Mouse (Mus musculus) left cerebral cortex, adult 8-10 months (tissue): ENCODE results near the gene Cnnm1. TPM values are rescaled to one million over a fixed set of nuclear protein-coding genes. Genes with fewer than 3 reads are reported as not detected.

Source experiments
- DNase-seq, 2 experiments: peaks; one replicate each; pipeline ENCODE4 v3.0.0; 2022; ENCODE audit warnings: low spot score in 2 of 2
- total RNA-seq, 4 experiments: library from RNA; stranded (reverse); gene quantifications; 2 replicates each; pipeline ENCODE4 v1.2.4; 2022

The Cnnm1 gene
- total RNA-seq, 4 experiments from 2014 or later, result 92.3 to 104 (median 96.8) TPM

- DNase-seq, result peak; percentile 37 to 63
Measured at GRCm38 (mm10) chr19:43530197-43530770, 90.0 kb downstream of the Cnnm1 start.

DNA sequence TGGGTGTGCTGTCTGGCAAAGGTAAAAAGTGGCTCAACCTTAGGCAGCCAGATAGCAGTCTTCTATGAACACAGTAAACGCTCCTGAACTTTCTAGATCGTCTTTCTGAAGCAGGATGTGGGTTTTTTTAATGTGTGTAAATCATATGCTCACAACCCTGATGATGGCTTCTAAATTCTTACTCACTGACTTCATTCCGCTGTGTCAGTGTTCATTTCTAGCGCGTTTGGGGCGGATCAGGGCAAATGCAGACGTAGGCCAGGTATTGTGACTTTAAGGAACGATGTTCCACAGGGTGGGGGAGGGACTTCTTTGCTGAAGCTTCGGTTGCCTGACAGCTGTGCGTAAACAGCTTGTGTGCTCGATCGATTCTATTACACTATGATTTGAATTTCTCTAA is 90.7 kb downstream of the Cnnm1 start:
- DNase-seq, result no peak

GRCm38 (mm10) chr19:43535372-43535771 is 95.1 kb downstream of the Cnnm1 start:
- DNase-seq, result no peak

DNA sequence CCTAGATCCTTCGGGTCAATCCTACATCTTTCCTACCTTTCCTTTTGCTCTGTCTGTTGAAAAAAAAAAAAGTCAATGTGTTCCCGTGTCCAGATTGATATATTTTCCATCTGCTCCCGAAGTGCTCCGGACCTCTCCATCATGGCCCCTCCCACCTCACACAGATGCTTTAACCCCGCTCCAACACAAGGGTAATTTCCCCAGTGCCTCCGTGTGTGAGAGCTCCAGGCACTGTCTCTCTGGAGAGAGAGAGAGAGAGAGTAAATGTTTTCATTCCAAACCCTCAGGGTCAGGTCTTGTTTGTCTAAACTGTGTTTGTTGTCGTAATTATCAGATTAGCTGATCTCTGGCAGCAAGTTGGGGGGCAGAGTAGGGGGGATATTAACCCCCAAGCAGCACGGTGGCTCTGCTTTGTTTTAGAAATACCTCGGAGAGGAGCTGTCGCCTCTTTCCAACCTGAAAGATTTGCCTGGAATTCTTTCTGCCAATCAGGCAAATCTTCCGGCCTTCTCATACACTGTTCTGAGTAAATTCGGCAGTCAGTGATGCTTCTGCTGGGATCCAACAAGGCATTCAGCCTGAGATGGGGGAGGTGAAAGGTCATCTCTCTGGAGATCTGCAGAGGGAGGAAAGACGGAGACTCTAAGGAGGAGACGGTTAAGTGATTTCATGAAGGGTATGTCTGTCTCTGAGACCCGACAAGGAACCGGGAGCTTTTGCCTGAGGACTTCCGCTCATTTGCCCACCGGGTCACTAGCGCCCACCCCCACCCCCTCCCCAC is 106.3 kb downstream of the Cnnm1 start:
- no peak for DNase-seq

Other genes starting within 250 kb of the Cnnm1 start
- under 1 TPM in 3 of 4 experiments, not detected in 1; 0.08 to 0.13 (median 0.09) TPM for gene Hpse2, start 52.1 kb upstream of the Cnnm1 start, total RNA-seq
- gene Got1, start 84.2 kb downstream of the Cnnm1 start, total RNA-seq, result 100 to 1,000 TPM; 390 to 413 (median 399) TPM
- gene Nkx2-3, start 171.9 kb downstream of the Cnnm1 start, total RNA-seq, result not detected
- 10 to 100 TPM; 44.9 to 53.6 (median 48.0) TPM for gene Slc25a28, start 234.4 kb downstream of the Cnnm1 start, total RNA-seq
- 10 to 100 TPM; 17.8 to 21.6 (median 18.7) TPM for gene Entpd7, start 249.2 kb downstream of the Cnnm1 start, total RNA-seq